Mouse (Mus musculus): ENCODE results near the gene Prph2. TPM values are rescaled to one million over a fixed set of nuclear protein-coding genes. Genes with fewer than 3 reads are reported as not detected.

The Prph2 gene
- polyA plus RNA-seq, 2 experiments = not detected

DNA sequence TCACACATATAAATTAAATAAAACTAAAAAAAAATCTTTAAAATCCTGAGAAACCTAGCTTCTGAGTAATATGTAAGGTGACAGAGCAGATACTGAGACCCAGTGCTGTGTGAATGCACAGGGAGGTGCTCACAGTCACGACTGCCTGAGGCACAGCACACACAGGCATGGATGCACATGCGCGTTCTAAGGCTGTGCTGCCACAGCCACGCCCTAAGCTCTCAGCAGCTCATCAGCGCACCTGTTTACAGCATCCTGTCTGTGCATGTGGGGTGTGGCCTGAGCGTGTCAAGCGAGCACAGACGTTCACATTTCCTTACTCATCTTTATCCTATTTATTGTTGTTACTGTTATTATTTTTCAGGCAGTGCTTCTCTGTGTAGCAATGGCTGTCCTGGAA, 30.2 kb downstream of the Prph2 start:
- Histone ChIP-seq H3K36me3 (ENCODE audit: control insufficient read depth, insufficient read depth, low read length) (peaks cover 98% of the 10 kb centered on the region), H3K4me2 (replicated peaks; ENCODE audit: low read depth, low read length, severe bottlenecking) (no peak overlapping the region), H3K27ac (replicated peaks; ENCODE audit: low read depth, low read length) (no peak overlapping the region), H3K9ac (ENCODE audit: low read depth, low read length, severe bottlenecking) (no peak overlapping the region), H3K9me3 (ENCODE audit: control insufficient read depth, low read length) (no peaks in the 10 kb centered on the region), H3K4me3 (replicated peaks; ENCODE audit: low read length) (no peak overlapping the region), H3K27me3 (ENCODE audit: control insufficient read depth, insufficient read depth, low read length) (no peaks in the 10 kb centered on the region), H3K4me1 (ENCODE audit: control insufficient read depth, insufficient read depth, low read length) (no peaks in the 10 kb centered on the region)
- DNase-seq (ENCODE audit: low spot score) = no peak
- no peak for ATAC-seq (ENCODE audit: low FRiP score, low read depth)
- 85% methylated on average over 8 of the region's 8 CpGs for WGBS
- TF ChIP-seq POLR2A (IDR thresholded peaks at IDR 0.05; ENCODE audit: borderline replicate concordance, extremely low read depth, insufficient read depth, insufficient read length) = no peak

DNA sequence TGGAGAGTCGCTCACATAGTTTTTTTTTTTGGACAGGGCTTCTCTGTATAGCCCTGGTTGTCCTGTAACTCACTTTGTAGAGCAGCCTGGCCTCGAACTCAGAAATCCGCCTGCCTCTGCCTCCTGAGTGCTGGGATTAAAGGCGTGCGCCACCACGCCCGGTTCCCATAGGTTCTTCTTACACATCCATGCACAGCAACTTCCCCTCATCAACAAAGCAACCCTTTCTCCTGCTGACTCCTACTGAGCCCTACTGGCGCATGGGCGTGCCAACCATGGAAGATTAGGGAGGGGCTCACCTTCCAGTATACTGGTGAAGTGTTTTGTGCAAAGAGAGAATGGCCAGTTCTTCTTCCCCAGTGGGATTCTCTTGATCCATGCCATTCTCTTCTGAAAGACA, 32.2 kb downstream of the Prph2 start:
- Histone ChIP-seq H3K27me3 (ENCODE audit: control insufficient read depth, insufficient read depth, low read length) (no peaks in the 10 kb centered on the region), H3K9me3 (ENCODE audit: control insufficient read depth, low read length) (no peaks in the 10 kb centered on the region), H3K4me1 (ENCODE audit: control insufficient read depth, insufficient read depth, low read length) (no peaks in the 10 kb centered on the region), H3K4me3 (replicated peaks; ENCODE audit: low read length) (no peak overlapping the region), H3K4me2 (replicated peaks; ENCODE audit: low read depth, low read length, severe bottlenecking) (no peak overlapping the region), H3K9ac (ENCODE audit: low read depth, low read length, severe bottlenecking) (no peak overlapping the region), H3K36me3 (ENCODE audit: control insufficient read depth, insufficient read depth, low read length) (peaks cover 96% of the 10 kb centered on the region), H3K27ac (replicated peaks; ENCODE audit: low read depth, low read length) (no peak overlapping the region)
- DNase-seq (ENCODE audit: low spot score) = no peak
- no peak for ATAC-seq (ENCODE audit: low FRiP score, low read depth)
- no peak for TF ChIP-seq POLR2A (IDR thresholded peaks at IDR 0.05; ENCODE audit: borderline replicate concordance, extremely low read depth, insufficient read depth, insufficient read length)
- 92% methylated on average over 9 of the region's 9 CpGs for WGBS

DNA sequence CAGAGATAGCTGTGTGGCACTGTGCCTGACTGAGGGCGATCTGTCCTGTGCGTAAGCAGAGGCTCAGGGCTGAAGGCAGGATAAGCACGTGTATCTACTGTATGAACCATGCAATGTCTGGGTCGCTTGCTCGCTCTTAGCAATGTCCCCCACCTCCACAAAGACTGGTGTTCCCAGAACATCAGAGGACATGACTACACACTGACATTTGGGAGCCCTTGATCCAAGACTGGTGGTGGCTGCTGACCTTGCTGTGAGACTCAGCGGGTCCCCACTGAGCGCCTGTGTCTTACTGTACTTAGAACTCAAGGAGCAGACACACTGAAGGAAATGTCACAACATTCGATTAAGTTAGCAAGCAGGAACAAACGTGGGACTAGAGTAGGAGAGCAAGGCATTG, 36.0 kb downstream of the Prph2 start:
- H3K9ac ChIP-seq (ENCODE audit: low read depth, low read length, severe bottlenecking) = no peak overlapping the region
- H3K27ac ChIP-seq (replicated peaks; ENCODE audit: low read depth, low read length) = no peak overlapping the region
- H3K27me3 ChIP-seq (ENCODE audit: control insufficient read depth, insufficient read depth, low read length) = no peaks in the 10 kb centered on the region
- no peak for TF ChIP-seq POLR2A (IDR thresholded peaks at IDR 0.05; ENCODE audit: borderline replicate concordance, extremely low read depth, insufficient read depth, insufficient read length)
- no peaks in the 10 kb centered on the region for H3K4me1 ChIP-seq (ENCODE audit: control insufficient read depth, insufficient read depth, low read length)
- H3K36me3 ChIP-seq (ENCODE audit: control insufficient read depth, insufficient read depth, low read length) = peaks cover 80% of the 10 kb centered on the region
- DNase-seq (ENCODE audit: low spot score) = no peak
- H3K9me3 ChIP-seq (ENCODE audit: control insufficient read depth, low read length) = no peaks in the 10 kb centered on the region
- no peak overlapping the region for H3K4me2 ChIP-seq (replicated peaks; ENCODE audit: low read depth, low read length, severe bottlenecking)
- H3K4me3 ChIP-seq (replicated peaks; ENCODE audit: low read length) = no peak overlapping the region
- WGBS = 93% methylated on average over 9 of the region's 9 CpGs
- no peak for ATAC-seq (ENCODE audit: low FRiP score, low read depth)

DNA sequence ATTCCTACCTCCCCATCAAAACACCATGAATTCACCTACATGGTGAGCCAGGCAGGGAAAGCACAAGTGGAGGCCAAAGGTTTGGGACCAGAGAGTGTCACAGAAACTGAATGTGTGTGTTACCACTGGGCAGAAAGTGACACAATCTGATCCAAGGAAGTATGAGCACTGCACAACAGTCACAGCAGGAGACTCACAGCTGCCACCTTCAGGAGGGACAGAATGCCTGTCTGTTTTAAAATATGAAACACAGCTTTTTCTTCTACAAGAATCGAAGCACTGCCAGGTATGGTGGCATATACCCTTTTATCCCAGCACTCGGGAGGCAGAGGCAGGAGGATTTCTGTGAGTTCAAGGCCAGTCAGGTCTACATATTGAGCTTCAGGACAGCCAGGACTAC, 47.8 kb downstream of the Prph2 start:
- peaks cover 97% of the 10 kb centered on the region for H3K36me3 ChIP-seq (ENCODE audit: control insufficient read depth, insufficient read depth, low read length)
- no peak for TF ChIP-seq POLR2A (IDR thresholded peaks at IDR 0.05; ENCODE audit: borderline replicate concordance, extremely low read depth, insufficient read depth, insufficient read length)
- no peak for DNase-seq (ENCODE audit: low spot score)

DNA sequence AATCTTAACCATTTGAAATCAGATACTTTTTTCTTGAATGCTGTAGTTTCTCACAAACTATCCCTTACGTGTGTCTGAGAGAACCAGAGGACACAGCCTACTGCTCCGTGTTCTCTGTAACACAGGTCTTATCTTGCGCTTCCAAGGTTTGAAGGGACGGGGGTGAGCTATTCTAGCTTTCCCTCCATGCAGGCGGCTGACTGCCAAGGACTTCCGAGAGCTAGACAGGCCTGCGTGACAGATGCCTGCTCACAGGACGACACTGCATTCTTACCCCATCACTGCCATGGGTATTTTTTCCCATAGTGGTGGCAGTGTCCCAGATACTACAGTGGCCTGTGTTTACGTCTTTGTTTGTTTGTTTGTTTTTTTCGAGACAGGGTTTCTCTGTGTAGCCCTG, 50.0 kb downstream of the Prph2 start:
- H3K27ac ChIP-seq (replicated peaks; ENCODE audit: low read depth, low read length) = no peak overlapping the region
- no peaks in the 10 kb centered on the region for H3K27me3 ChIP-seq (ENCODE audit: control insufficient read depth, insufficient read depth, low read length)
- ATAC-seq (ENCODE audit: low FRiP score, low read depth) (no peak), DNase-seq (ENCODE audit: low spot score) (no peak)
- H3K9ac ChIP-seq (ENCODE audit: low read depth, low read length, severe bottlenecking) = no peak overlapping the region
- no peak overlapping the region for H3K4me2 ChIP-seq (replicated peaks; ENCODE audit: low read depth, low read length, severe bottlenecking)
- no peak for TF ChIP-seq POLR2A (IDR thresholded peaks at IDR 0.05; ENCODE audit: borderline replicate concordance, extremely low read depth, insufficient read depth, insufficient read length)
- H3K36me3 ChIP-seq (ENCODE audit: control insufficient read depth, insufficient read depth, low read length) = peaks cover 98% of the 10 kb centered on the region
- H3K4me1 ChIP-seq (ENCODE audit: control insufficient read depth, insufficient read depth, low read length) = no peaks in the 10 kb centered on the region
- H3K4me3 ChIP-seq (replicated peaks; ENCODE audit: low read length) = no peak overlapping the region
- H3K9me3 ChIP-seq (ENCODE audit: control insufficient read depth, low read length) = no peaks in the 10 kb centered on the region
- 89% methylated on average over 10 of the region's 10 CpGs for WGBS

More for the DNA sequence above, 47.8 kb downstream of the Prph2 start:
- Histone ChIP-seq H3K4me3 (replicated peaks; ENCODE audit: low read length) (no peak overlapping the region), H3K4me1 (ENCODE audit: control insufficient read depth, insufficient read depth, low read length) (no peaks in the 10 kb centered on the region), H3K4me2 (replicated peaks; ENCODE audit: low read depth, low read length, severe bottlenecking) (no peak overlapping the region), H3K9ac (ENCODE audit: low read depth, low read length, severe bottlenecking) (no peak overlapping the region), H3K27me3 (ENCODE audit: control insufficient read depth, insufficient read depth, low read length) (no peaks in the 10 kb centered on the region), H3K9me3 (ENCODE audit: control insufficient read depth, low read length) (no peaks in the 10 kb centered on the region), H3K27ac (replicated peaks; ENCODE audit: low read depth, low read length) (no peak overlapping the region)
- no peak for ATAC-seq (ENCODE audit: low FRiP score, low read depth)
- 89% methylated on average over 2 of the region's 2 CpGs for WGBS

DNA sequence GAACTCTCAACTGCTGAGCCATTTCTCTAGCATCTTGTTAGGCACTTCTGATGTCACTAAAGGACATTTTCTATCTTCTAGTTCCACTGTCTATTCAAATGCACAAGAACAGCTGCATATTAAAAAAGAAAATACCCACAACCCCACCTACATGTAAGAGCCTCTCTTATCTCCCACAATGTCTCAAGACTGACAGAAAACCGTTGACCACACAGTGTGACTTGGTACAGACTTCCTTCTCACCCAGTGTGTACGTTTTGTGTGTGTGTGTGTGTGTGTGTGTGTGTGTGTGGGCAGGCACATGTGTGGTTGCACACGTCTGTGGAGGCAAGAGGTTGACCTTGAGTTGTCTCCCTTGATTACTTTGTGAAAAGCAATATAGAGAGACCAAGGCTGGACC, 51.9 kb downstream of the Prph2 start:
- no peaks in the 10 kb centered on the region for H3K27me3 ChIP-seq (ENCODE audit: control insufficient read depth, insufficient read depth, low read length)
- DNase-seq (ENCODE audit: low spot score) (no peak), ATAC-seq (ENCODE audit: low FRiP score, low read depth) (no peak)
- H3K4me3 ChIP-seq (replicated peaks; ENCODE audit: low read length) = no peak overlapping the region
- no peak overlapping the region for H3K9ac ChIP-seq (ENCODE audit: low read depth, low read length, severe bottlenecking)
- peaks cover 98% of the 10 kb centered on the region for H3K36me3 ChIP-seq (ENCODE audit: control insufficient read depth, insufficient read depth, low read length)
- no peak overlapping the region for H3K27ac ChIP-seq (replicated peaks; ENCODE audit: low read depth, low read length)
- H3K9me3 ChIP-seq (ENCODE audit: control insufficient read depth, low read length) = no peaks in the 10 kb centered on the region
- H3K4me1 ChIP-seq (ENCODE audit: control insufficient read depth, insufficient read depth, low read length) = no peaks in the 10 kb centered on the region
- no peak for TF ChIP-seq POLR2A (IDR thresholded peaks at IDR 0.05; ENCODE audit: borderline replicate concordance, extremely low read depth, insufficient read depth, insufficient read length)
- 88% methylated on average over 3 of the region's 3 CpGs for WGBS
- H3K4me2 ChIP-seq (replicated peaks; ENCODE audit: low read depth, low read length, severe bottlenecking) = no peak overlapping the region

Data from limb, embryonic 14.5 days (tissue).